Mouse (Mus musculus) thymus, adult 2 months (tissue): ENCODE results near the gene Ikbip. TPM values are rescaled to one million over a fixed set of nuclear protein-coding genes. Genes with fewer than 3 reads are reported as not detected.

Source experiments
- DNase-seq: peaks from one replicate; pipeline ENCODE4 v3.0.0; 2021
- H3K27ac ChIP-seq: fragments of 200-500 bp; 2 replicates; pipeline ENCODE4 v1.5.1; 2012; ENCODE audit warnings: low read length, control low read depth; ENCODE audit not compliant: control insufficient read depth, insufficient read depth
- H3K27me3 ChIP-seq: fragments of 200-500 bp; 2 replicates; pipeline ENCODE4 v1.6.1; 2012; ENCODE audit warnings: mild to moderate bottlenecking, low read length, moderate library complexity, mixed read lengths; ENCODE audit not compliant: control insufficient read depth, insufficient read depth
- H3K36me3 ChIP-seq: fragments of 200-500 bp; 2 replicates; pipeline ENCODE4 v1.6.1; 2012; ENCODE audit warnings: mild to moderate bottlenecking, low read length, moderate library complexity; ENCODE audit not compliant: control insufficient read depth, insufficient read depth
- H3K4me1 ChIP-seq: fragments of 200-500 bp; replicated peaks from 2 replicates; pipeline ENCODE4 v1.6.1; 2012; ENCODE audit warnings: low read length; ENCODE audit not compliant: control insufficient read depth, insufficient read depth
- H3K4me3 ChIP-seq: fragments of 200-500 bp; 2 replicates; pipeline ENCODE4 v1.5.1; 2012; ENCODE audit warnings: mild to moderate bottlenecking, low read length, control low read depth, moderate library complexity; ENCODE audit not compliant: control insufficient read depth, insufficient read depth
- CTCF ChIP-seq: fragments of 200-500 bp; IDR thresholded peaks from 2 replicates; pipeline ENCODE4 v1.5.1; 2012; ENCODE audit warnings: mild to moderate bottlenecking, control low read depth, low read length, moderate library complexity, borderline replicate concordance; ENCODE audit not compliant: control insufficient read depth, poor library complexity, insufficient read depth; ENCODE audit errors: extremely low read depth
- POLR2A ChIP-seq: fragments of 200-500 bp; IDR thresholded peaks from 2 replicates; pipeline ENCODE4 v1.6.1; 2012; ENCODE audit warnings: mild to moderate bottlenecking, low read length, control low read depth, moderate library complexity; ENCODE audit not compliant: control insufficient read depth, poor library complexity, insufficient read depth; ENCODE audit errors: extremely low read depth
- WGBS: fragments of 180-500 bp; shearing (Covaris S2); methylation state at CpG from one replicate; pipeline ENCODE4 v1.1.7; 2018; 5-methylcytosine and 5-hydroxymethylcytosine counted together
- polyA plus RNA-seq: library from polyadenylated mRNA; depleted of rRNA; stranded (reverse); fragments of >200 nt; gene quantifications from 2 replicates; pipeline ENCODE4 v1.2.3, GENCODE M21; 2012; rRNA removed

Ikbip gene
- polyA plus RNA-seq, 1 experiment: 0.93 TPM

DNA sequence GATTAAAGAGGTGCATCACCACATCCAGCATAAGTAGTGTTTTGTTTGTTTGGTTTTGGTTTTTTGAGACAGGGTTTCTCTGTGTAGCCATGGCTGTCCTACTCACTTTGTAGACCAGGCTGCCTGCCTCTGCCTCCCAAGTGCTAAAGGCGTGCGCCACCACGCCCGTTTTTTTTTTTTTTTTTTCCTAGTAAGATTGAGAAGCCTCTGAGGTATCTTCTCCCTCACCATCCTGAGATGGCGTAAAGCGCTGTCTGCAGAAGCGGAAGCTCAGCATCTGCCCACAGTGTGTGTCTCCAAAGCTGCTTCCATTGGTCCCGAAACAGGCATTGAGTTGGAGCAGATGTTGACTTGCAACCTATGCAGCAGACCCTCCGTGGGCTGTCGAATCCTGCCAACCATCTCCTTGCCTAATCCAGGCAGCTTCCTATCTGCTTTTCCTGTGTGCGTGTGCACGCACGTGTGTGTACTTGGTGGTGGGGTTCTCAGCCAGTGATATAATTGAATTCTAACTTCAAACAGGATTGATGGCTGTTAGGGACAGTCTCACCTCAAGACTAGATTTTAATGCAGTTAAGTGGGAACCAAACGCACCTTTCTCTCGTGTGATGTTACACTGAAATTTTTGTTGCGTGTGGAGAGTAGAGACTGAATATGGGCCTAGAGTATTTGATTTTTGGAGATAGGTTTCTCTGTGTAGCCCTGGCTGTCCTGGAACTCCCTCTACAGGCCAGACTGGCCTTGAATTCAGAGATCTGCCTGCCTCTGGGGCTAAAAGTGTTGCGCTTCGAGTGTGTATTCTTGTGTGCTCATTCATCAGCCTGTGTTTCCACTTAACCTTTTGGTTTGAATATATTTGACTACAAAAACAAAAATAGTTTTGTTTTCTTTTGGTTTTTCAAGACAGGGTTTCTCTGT, 60.8 kb downstream of the Ikbip start:
- TF ChIP-seq CTCF: no peak
- no peak for TF ChIP-seq POLR2A
- no peak overlapping the region for H3K27ac ChIP-seq
- peaks cover 22% of the 10 kb centered on the region for H3K36me3 ChIP-seq
- no peak for DNase-seq
- H3K27me3 ChIP-seq: no peaks in the 10 kb centered on the region
- H3K4me1 ChIP-seq: no peaks in the 10 kb centered on the region
- H3K4me3 ChIP-seq: no peak overlapping the region
- 71% methylated on average over 18 of the region's 18 CpGs for WGBS

GRCm38 (mm10) chr10:91145413-91145812, 62.7 kb downstream of the Ikbip start:
- DNase-seq: no peak
- Histone ChIP-seq H3K27ac (no peak overlapping the region), H3K4me1 (no peaks in the 10 kb centered on the region), H3K36me3 (peaks cover 41% of the 10 kb centered on the region), H3K27me3 (no peaks in the 10 kb centered on the region), H3K4me3 (no peak overlapping the region)
- TF ChIP-seq CTCF (no peak), POLR2A (no peak)
- WGBS: 96% methylated on average over 7 of the region's 7 CpGs

Other genes with a start within 250 kb of the Ikbip start
- 18.1 and 20.9 TPM in 2 replicates for gene Apaf1, start 170 bp upstream of the Ikbip start, polyA plus RNA-seq
- 257 and 307 TPM in 2 replicates for gene Slc25a3, start 41.1 kb downstream of the Ikbip start, polyA plus RNA-seq
- gene Tmpo, start 98.4 kb downstream of the Ikbip start, polyA plus RNA-seq: 146 and 233 TPM in 2 replicates